Mouse (Mus musculus): ENCODE results near the gene Pou5f1. TPM values are rescaled to one million over a fixed set of nuclear protein-coding genes. Genes with fewer than 3 reads are reported as not detected.
"Not testable (repeated sequence)": the region's sequence is repeated elsewhere in the genome, so short reads cannot be mapped to it uniquely, and the experiment has no call there.

Pou5f1 gene
- 0.50 and 0.71 TPM in 2 replicates for polyA plus RNA-seq (2012; rRNA removed)

DNA sequence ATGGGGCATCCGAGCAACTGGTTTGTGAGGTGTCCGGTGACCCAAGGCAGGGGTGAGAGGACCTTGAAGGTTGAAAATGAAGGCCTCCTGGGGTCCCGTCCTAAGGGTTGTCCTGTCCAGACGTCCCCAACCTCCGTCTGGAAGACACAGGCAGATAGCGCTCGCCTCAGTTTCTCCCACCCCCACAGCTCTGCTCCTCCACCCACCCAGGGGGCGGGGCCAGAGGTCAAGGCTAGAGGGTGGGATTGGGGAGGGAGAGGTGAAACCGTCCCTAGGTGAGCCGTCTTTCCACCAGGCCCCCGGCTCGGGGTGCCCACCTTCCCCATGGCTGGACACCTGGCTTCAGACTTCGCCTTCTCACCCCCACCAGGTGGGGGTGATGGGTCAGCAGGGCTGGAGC is at the start of gene Pou5f1:
TSS of gene Pou5f1 (plus strand) at position 243 of the 400 bp plus-strand sequence.
- peaks cover 4% of the 10 kb centered on the region; the same call in 1 of the 2 replicates for H3K27me3 ChIP-seq (ENCODE audit: control insufficient read depth, insufficient read depth, low read length)
- TF ChIP-seq CTCF (IDR thresholded peaks at IDR 0.05; ENCODE audit: borderline replicate concordance, control insufficient read depth, extremely low read depth, insufficient read depth, low read length, poor library complexity) (no peak), POLR2A (IDR thresholded peaks at IDR 0.05; ENCODE audit: control insufficient read depth, extremely low read depth, insufficient read depth, low read length, poor library complexity) (no peak)
- no peak for DNase-seq
- H3K4me3 ChIP-seq (ENCODE audit: control insufficient read depth, insufficient read depth, low read length) = no peak within 1 kb of the TSS
- H3K36me3 ChIP-seq (ENCODE audit: control insufficient read depth, insufficient read depth, low read length) = no peaks in the 10 kb centered on the region
- 64% methylated on average over 13 of the region's 13 CpGs for WGBS
- peaks cover 3% of the 10 kb centered on the region; the same call in 1 of the 2 replicates for H3K4me1 ChIP-seq (replicated peaks; ENCODE audit: control insufficient read depth, insufficient read depth, low read length)
- no peak within 1 kb of the TSS for H3K27ac ChIP-seq (ENCODE audit: control insufficient read depth, insufficient read depth, low read length)

DNA sequence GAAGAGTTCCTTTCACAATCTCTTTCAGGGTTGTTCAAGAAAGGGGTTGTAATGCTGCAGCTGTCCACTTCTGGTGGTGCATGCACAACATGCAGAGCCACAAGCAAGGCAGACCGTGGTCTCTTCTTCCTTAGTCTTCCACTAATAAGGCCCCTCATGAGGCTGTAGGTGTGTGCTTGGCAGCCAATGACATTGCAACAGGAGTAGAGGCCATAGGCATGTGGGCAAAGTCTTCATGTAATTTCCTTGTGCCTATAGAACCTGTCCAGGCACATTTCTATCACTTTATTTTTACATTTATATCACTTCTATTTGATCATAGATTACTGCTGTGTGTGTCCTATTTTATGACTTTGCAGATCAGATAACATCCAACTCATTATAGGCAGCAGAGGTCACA is 47.6 kb upstream of the Pou5f1 start:
- H3K27ac ChIP-seq (ENCODE audit: control insufficient read depth, insufficient read depth, low read length); H3K4me1 ChIP-seq (replicated peaks; ENCODE audit: control insufficient read depth, insufficient read depth, low read length); DNase-seq; H3K36me3 ChIP-seq (ENCODE audit: control insufficient read depth, insufficient read depth, low read length); H3K27me3 ChIP-seq (ENCODE audit: control insufficient read depth, insufficient read depth, low read length); H3K4me3 ChIP-seq (ENCODE audit: control insufficient read depth, insufficient read depth, low read length): not testable (repeated sequence)
- no CpG with 5 or more reads among the region's 1 CpGs for WGBS

DNA sequence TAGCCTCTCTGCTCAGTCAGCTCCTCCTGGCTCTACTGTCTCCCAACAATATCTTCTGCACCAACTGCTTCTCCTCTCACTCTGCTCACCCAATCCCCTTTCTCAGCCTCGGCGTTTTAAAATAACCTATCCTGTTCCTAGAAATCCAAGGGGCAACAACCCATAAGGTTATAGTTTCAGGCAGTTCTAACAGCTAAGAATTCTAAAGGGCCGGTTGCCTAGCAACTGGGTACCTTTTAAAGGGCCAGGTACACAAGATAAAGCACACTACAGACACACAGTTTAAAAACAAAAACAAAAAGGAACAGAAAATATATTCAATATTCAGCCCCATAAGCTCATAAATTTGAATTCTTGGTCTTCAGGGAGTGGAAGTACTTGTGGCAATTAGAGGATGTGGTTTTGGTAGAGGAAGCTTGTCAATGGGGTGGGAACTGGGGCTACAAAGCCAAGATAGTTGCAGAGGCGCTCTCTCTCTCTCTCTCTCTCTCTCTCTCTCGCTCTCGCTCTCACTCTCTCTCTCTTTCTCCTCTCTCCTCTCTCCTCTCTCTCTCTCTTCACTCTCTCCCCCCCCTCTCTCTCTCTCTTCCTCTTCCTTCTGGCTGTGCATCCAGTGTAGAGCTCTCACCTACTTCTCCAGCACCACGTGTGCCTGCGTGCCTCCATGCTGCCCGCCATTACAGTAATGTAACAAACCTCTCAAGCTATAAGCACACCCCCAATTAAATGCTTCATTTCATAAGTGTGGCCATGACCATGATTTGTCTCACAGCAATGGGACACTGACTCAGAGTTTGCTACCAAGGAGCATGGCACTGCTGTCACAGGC is 45.1 kb upstream of the Pou5f1 start:
- H3K27me3 ChIP-seq (ENCODE audit: control insufficient read depth, insufficient read depth, low read length); H3K27ac ChIP-seq (ENCODE audit: control insufficient read depth, insufficient read depth, low read length); DNase-seq; H3K36me3 ChIP-seq (ENCODE audit: control insufficient read depth, insufficient read depth, low read length); H3K4me1 ChIP-seq (replicated peaks; ENCODE audit: control insufficient read depth, insufficient read depth, low read length); H3K4me3 ChIP-seq (ENCODE audit: control insufficient read depth, insufficient read depth, low read length): not testable (repeated sequence)
- WGBS = 5% methylated on average over 3 of the region's 9 CpGs

DNA sequence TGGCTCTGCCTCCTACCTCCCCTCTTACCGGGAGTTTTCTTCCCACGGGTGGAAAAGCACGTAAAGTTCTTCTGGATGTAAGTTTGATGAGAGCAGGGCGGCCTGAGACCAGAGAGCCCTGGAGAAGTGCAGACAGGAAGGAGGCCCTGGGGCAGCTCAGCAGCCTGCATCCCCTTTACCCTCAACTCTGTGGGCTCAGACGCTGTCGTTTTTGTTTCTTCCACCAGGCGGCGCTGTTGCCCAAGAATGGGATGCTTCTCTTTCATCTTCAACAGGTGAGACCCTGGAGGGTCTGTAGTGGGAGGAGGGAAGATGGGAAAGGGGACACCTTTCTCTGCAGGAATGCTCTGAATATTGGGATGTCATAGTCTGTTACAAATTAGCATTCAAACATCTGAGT is 40.2 kb upstream of the Pou5f1 start:
- not testable (repeated sequence) for H3K27ac ChIP-seq (ENCODE audit: control insufficient read depth, insufficient read depth, low read length); H3K36me3 ChIP-seq (ENCODE audit: control insufficient read depth, insufficient read depth, low read length); H3K4me1 ChIP-seq (replicated peaks; ENCODE audit: control insufficient read depth, insufficient read depth, low read length); H3K27me3 ChIP-seq (ENCODE audit: control insufficient read depth, insufficient read depth, low read length); H3K4me3 ChIP-seq (ENCODE audit: control insufficient read depth, insufficient read depth, low read length)
- peak; percentile 73; the same call in 1 of the 2 replicates for TF ChIP-seq CTCF (IDR thresholded peaks at IDR 0.05; ENCODE audit: borderline replicate concordance, control insufficient read depth, extremely low read depth, insufficient read depth, low read length, poor library complexity)
- DNase-seq = peak; percentile 3
- WGBS = 7% methylated on average over 8 of the region's 8 CpGs

DNA sequence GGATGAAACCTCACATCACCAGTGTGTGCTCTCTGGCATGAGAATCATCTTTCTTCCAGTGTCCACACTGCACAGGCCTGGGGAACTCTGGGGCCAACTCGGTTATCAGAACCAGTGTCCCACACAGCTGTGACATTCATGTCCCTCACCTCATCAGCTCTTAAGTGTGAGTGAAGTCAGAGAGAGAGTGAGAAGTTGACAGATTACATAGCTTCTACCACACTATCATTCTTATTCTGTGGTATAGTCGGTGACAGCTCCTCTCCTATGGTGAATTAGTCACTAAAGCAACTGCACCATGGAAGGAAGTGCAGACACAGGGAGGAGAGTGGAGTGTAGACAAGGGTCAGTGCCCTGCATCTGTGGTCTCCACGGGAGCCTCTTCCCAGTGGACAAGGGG is 36.9 kb upstream of the Pou5f1 start:
- H3K27me3 ChIP-seq (ENCODE audit: control insufficient read depth, insufficient read depth, low read length); DNase-seq; H3K27ac ChIP-seq (ENCODE audit: control insufficient read depth, insufficient read depth, low read length); H3K36me3 ChIP-seq (ENCODE audit: control insufficient read depth, insufficient read depth, low read length); H3K4me1 ChIP-seq (replicated peaks; ENCODE audit: control insufficient read depth, insufficient read depth, low read length); H3K4me3 ChIP-seq (ENCODE audit: control insufficient read depth, insufficient read depth, low read length): not testable (repeated sequence)
- 34% methylated on average over 3 of the region's 3 CpGs for WGBS

DNA sequence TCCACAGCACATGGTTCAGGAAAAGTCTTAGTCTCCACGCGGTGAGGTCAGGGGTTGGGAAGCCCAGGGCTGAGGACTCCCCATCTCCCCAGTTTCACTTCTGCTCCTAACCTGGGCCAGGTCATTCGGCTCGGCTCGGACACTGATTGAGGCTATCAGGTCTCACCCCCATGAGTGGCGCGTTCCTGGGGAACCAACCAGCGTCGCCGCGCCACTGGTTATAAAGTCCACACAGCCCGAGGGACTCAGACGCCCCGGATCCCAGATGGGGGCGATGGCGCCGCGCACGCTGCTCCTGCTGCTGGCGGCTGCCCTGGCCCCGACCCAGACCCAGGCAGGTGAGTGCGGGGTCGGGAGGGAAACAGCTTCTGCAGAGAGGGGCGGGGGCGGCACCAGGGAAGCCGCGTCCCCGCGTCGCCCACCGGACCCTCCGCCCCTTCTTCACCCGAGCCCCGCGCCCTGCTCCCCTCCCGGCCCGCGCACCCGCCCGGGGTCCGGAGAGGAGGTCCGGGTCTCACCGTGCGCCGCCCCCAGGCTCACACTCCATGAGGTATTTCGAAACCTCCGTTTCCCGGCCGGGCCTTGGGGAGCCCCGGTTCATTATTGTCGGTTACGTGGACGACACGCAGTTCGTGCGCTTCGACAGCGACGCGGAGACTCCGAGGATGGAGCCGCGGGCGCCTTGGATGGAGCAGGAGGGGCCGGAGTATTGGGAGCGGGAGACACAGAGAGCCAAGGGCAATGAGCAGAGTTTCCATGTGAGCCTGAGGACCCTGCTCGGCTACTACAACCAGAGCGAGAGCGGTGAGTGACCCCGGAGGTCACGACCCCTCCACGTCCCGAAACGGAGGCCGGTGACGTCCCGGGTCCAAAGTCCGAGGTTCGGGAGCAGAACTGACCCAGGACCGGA is 35.7 kb upstream of the Pou5f1 start, which contains the start of gene H2-Q10:
TSS of gene H2-Q10 (plus strand) at position 248 of the 910 bp plus-strand sequence.
- H3K4me3 ChIP-seq (ENCODE audit: control insufficient read depth, insufficient read depth, low read length) = no peak within 1 kb of the TSS; the same call in 1 of the 2 replicates

More for the DNA sequence above, 35.7 kb upstream of the Pou5f1 start, which contains the start of gene H2-Q10:
- Histone ChIP-seq H3K27ac (ENCODE audit: control insufficient read depth, insufficient read depth, low read length) (no peak within 1 kb of the TSS), H3K4me1 (replicated peaks; ENCODE audit: control insufficient read depth, insufficient read depth, low read length) (no peaks in the 10 kb centered on the region; the same call in 1 of the 2 replicates), H3K36me3 (ENCODE audit: control insufficient read depth, insufficient read depth, low read length) (no peaks in the 10 kb centered on the region), H3K27me3 (ENCODE audit: control insufficient read depth, insufficient read depth, low read length) (peaks cover 7% of the 10 kb centered on the region; the same call in 1 of the 2 replicates)
- 8% methylated on average over 80 of the region's 80 CpGs for WGBS
- no peak for DNase-seq
- TF ChIP-seq POLR2A (IDR thresholded peaks at IDR 0.05; ENCODE audit: control insufficient read depth, extremely low read depth, insufficient read depth, low read length, poor library complexity) = no peak
- TF ChIP-seq CTCF (IDR thresholded peaks at IDR 0.05; ENCODE audit: borderline replicate concordance, control insufficient read depth, extremely low read depth, insufficient read depth, low read length, poor library complexity) = no peak
